Mouse (Mus musculus) neural tube, embryonic 14.5 days (tissue): ENCODE results near the gene Rasgrf2. TPM values are rescaled to one million over a fixed set of nuclear protein-coding genes. Genes with fewer than 3 reads are reported as not detected.

ENCODE experiments used
- ATAC-seq: fragments of 200-750 bp; cut with Nextera tagmentation; 2 replicates; pipeline ENCODE4 v1.8.0; 2017; ENCODE audit warnings: low read depth, mild to moderate bottlenecking, moderate TSS enrichment, moderate library complexity
- H3K27ac ChIP-seq: fragments of 300-500 bp; sonication (generic); 2 replicates; pipeline ENCODE4 v1.5.1; 2014; ENCODE audit warnings: low read depth, mild to moderate bottlenecking, control low read depth, low read length, moderate library complexity, mixed read lengths
- H3K27me3 ChIP-seq: fragments of 300-500 bp; sonication (generic); 2 replicates; pipeline ENCODE4 v1.6.1; 2014; ENCODE audit warnings: low read length; ENCODE audit not compliant: control insufficient read depth, insufficient read depth
- H3K36me3 ChIP-seq: fragments of 300-500 bp; sonication (generic); 2 replicates; pipeline ENCODE4 v1.6.1; 2014; ENCODE audit warnings: low read length, mixed read lengths; ENCODE audit not compliant: control insufficient read depth, insufficient read depth
- H3K4me1 ChIP-seq: fragments of 300-500 bp; sonication (generic); 2 replicates; pipeline ENCODE4 v1.6.1; 2014; ENCODE audit warnings: low read length; ENCODE audit not compliant: control insufficient read depth, insufficient read depth
- H3K4me2 ChIP-seq: fragments of 300-500 bp; sonication (generic); 2 replicates; pipeline ENCODE4 v1.6.1; 2014; ENCODE audit warnings: mild to moderate bottlenecking, low read depth, low read length, control low read depth
- H3K4me3 ChIP-seq: fragments of 300-500 bp; sonication (generic); 2 replicates; pipeline ENCODE4 v1.5.1; 2014; ENCODE audit warnings: low read depth, low read length, control low read depth, mixed read lengths
- H3K9ac ChIP-seq: fragments of 300-500 bp; sonication (generic); replicated peaks from 2 replicates; pipeline ENCODE4 v1.6.1; 2014; ENCODE audit warnings: low read depth, mild to moderate bottlenecking, control low read depth, low read length, mixed read lengths
- H3K9me3 ChIP-seq: fragments of 300-500 bp; sonication (generic); 2 replicates; pipeline ENCODE4 v1.6.1; 2016; ENCODE audit warnings: low read length; ENCODE audit not compliant: control insufficient read depth
- WGBS: fragments of 180-500 bp; shearing (Covaris S2); extraction: QIAGEN DNeasy Blood & Tissue Kit; methylation state at CpG from one replicate; pipeline ENCODE4 v1.1.7; 2014; 5-methylcytosine and 5-hydroxymethylcytosine counted together
- polyA plus RNA-seq: library from polyadenylated mRNA; unstranded; fragments of >200 nt; fragmentation: Nextera tagmentation; extraction: Ambion mirVana; gene quantifications from 2 replicates; pipeline ENCODE4 v1.2.1, GENCODE M21; 2014

Rasgrf2 gene
- polyA plus RNA-seq, 1 experiment from 2014 or later = 8.7 TPM

GRCm38 (mm10) chr13:91884714-91885386 lies 246.6 kb downstream of the Rasgrf2 start:
- no peak overlapping the region for H3K9ac ChIP-seq
- ATAC-seq = no peak
- no peaks in the 10 kb centered on the region for H3K4me1 ChIP-seq
- H3K4me2 ChIP-seq = no peak overlapping the region
- no peaks in the 10 kb centered on the region for H3K36me3 ChIP-seq
- no peak overlapping the region for H3K4me3 ChIP-seq
- no peak overlapping the region for H3K27ac ChIP-seq
- no peaks in the 10 kb centered on the region for H3K9me3 ChIP-seq
- H3K27me3 ChIP-seq = no peaks in the 10 kb centered on the region
- WGBS = 88% methylated on average over 5 of the region's 5 CpGs

DNA sequence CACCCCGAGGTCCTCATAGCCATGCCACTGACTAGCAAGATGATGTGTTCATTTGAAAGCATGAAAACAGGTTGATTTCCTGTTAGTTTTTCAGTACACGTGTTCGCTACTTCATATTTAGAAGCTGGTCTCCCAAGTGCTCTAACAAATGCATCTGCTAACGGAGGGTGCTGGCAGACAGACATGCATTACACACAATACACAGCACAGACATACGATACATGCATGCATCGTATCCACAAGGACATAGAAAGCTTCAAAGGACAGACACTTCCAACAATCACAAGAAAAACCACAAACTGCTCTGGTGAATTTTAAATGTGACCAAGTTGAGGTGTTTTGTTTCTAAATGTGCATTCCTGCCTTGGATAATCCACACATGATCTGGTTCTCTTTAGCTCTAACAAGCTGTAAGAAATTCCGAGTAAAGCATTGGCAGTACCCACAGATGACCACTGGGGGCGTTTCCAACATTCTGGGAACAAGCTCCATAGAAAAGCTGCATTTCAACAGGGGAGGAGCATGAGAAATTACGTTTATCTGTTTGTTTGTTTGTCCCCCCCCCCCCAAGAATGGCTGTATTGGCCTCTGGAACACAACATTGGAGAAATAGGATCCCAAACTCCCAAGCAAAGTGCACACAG lies 249.5 kb downstream of the Rasgrf2 start:
- no peaks in the 10 kb centered on the region for H3K36me3 ChIP-seq
- no peaks in the 10 kb centered on the region for H3K27me3 ChIP-seq
- H3K9ac ChIP-seq = no peak overlapping the region
- 0 out of 2 replicates have a peak, but pooled peaks have one; percentile 66 for ATAC-seq
- H3K4me2 ChIP-seq = no peak overlapping the region
- 65% methylated on average over 9 of the region's 9 CpGs for WGBS
- no peak overlapping the region for H3K4me3 ChIP-seq
- no peaks in the 10 kb centered on the region for H3K4me1 ChIP-seq
- no peak overlapping the region for H3K27ac ChIP-seq
- no peaks in the 10 kb centered on the region for H3K9me3 ChIP-seq

GRCm38 (mm10) chr13:91880256-91880655 lies 251.2 kb downstream of the Rasgrf2 start:
- Histone ChIP-seq H3K4me3 (no peak overlapping the region), H3K27me3 (no peaks in the 10 kb centered on the region), H3K9ac (no peak overlapping the region), H3K36me3 (no peaks in the 10 kb centered on the region), H3K9me3 (no peaks in the 10 kb centered on the region), H3K27ac (no peak overlapping the region), H3K4me1 (no peaks in the 10 kb centered on the region), H3K4me2 (no peak overlapping the region)
- 89% methylated on average over 4 of the region's 4 CpGs for WGBS
- no peak for ATAC-seq

DNA sequence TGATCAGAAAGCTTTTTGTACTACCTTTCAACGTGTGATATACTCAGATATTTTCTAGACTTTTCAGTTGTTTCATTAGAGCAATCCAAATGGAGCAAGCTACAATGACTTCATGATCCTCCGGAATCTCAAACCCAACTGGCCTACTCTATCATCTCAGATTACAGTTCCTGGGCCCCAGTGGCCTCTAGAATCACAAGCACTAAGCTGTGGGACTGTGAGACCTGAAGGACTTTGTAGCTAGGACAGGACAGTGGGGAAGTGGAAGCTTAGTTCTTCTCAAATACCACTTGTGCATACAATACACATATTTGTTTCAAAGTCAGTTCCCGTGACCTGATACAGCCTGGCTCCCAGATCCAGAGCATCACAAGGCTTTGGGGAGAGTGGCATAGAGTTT lies 253.5 kb downstream of the Rasgrf2 start:
- WGBS = 87% methylated on average over 3 of the region's 3 CpGs
- Histone ChIP-seq H3K9me3 (no peaks in the 10 kb centered on the region), H3K27ac (no peak overlapping the region), H3K4me1 (no peaks in the 10 kb centered on the region), H3K9ac (no peak overlapping the region), H3K27me3 (no peaks in the 10 kb centered on the region), H3K4me2 (no peak overlapping the region), H3K4me3 (no peak overlapping the region), H3K36me3 (no peaks in the 10 kb centered on the region)
- ATAC-seq = no peak

DNA sequence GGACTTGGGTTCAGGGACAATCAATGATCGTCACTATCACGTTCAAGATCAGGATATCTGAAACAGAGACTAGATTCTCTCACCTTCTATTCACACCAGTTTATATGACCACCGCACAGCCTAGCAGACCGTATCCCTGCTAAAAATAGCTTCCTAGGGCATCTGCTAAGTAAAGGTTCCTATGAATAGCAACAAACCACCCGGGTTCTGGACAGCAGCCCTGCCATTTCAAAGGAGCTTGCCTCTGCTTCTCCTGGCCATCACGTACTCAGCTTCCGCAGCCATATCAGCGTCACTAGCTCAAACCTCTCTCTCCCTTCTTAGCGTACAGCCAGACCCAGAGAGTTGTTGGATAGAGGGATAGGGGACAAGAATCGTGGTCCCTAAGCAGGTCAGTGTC lies 254.1 kb downstream of the Rasgrf2 start:
- no peak overlapping the region for H3K4me2 ChIP-seq
- no peaks in the 10 kb centered on the region for H3K9me3 ChIP-seq
- no peak overlapping the region for H3K27ac ChIP-seq
- 87% methylated on average over 10 of the region's 10 CpGs for WGBS
- no peaks in the 10 kb centered on the region for H3K36me3 ChIP-seq
- no peaks in the 10 kb centered on the region for H3K27me3 ChIP-seq
- no peak for ATAC-seq
- no peak overlapping the region for H3K9ac ChIP-seq
- H3K4me1 ChIP-seq = no peaks in the 10 kb centered on the region
- H3K4me3 ChIP-seq = no peak overlapping the region

- Histone ChIP-seq H3K4me2 (no peak within 1 kb of the TSS), H3K36me3 (no peaks in the 10 kb centered on the region), H3K4me1 (no peaks in the 10 kb centered on the region), H3K27ac (no peak within 1 kb of the TSS), H3K9me3 (no peaks in the 10 kb centered on the region), H3K27me3 (no peaks in the 10 kb centered on the region), H3K9ac (no peak within 1 kb of the TSS), H3K4me3 (no peak within 1 kb of the TSS)
- WGBS = 81% methylated on average over 5 of the region's 5 CpGs
- no peak for ATAC-seq
Observed at GRCm38 (mm10) chr13:91876741-91877349, 254.6 kb downstream of the Rasgrf2 start, which contains the start of gene Ckmt2. Gene Ckmt2 (minus strand): TSS chr13:91876885.

DNA sequence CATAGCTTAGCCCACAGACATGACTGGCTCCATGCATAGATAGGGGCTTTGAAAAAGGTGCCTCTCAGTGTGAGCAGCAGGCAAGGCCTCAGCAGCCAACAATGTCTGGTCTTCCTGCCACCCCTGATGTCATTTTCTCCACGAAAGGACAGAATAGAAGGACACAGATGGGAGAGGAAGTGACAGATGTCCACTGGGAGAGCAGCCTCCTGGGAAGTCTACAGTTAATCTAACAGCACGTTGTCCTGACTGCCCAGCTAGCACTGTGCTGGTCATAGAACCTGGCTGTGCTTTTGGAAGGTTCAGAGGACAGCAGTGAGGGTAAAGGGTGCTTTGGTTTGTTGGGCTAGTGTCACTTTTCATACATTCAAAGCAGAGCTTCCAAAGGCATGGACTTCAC lies 255.9 kb downstream of the Rasgrf2 start:
- 51% methylated on average over 2 of the region's 2 CpGs for WGBS
- Histone ChIP-seq H3K4me3 (no peak overlapping the region), H3K4me2 (no peak overlapping the region), H3K27ac (no peak overlapping the region), H3K4me1 (no peaks in the 10 kb centered on the region), H3K9me3 (no peaks in the 10 kb centered on the region), H3K36me3 (no peaks in the 10 kb centered on the region), H3K27me3 (no peaks in the 10 kb centered on the region), H3K9ac (no peak overlapping the region)
- no peak for ATAC-seq

GRCm38 (mm10) chr13:91874565-91874964 lies 256.9 kb downstream of the Rasgrf2 start:
- WGBS = 91% methylated on average over 7 of the region's 7 CpGs
- Histone ChIP-seq H3K27ac (no peak overlapping the region), H3K4me2 (no peak overlapping the region), H3K4me3 (no peak overlapping the region), H3K4me1 (no peaks in the 10 kb centered on the region), H3K9me3 (no peaks in the 10 kb centered on the region), H3K36me3 (no peaks in the 10 kb centered on the region), H3K27me3 (no peaks in the 10 kb centered on the region), H3K9ac (no peak overlapping the region)
- ATAC-seq = no peak

DNA sequence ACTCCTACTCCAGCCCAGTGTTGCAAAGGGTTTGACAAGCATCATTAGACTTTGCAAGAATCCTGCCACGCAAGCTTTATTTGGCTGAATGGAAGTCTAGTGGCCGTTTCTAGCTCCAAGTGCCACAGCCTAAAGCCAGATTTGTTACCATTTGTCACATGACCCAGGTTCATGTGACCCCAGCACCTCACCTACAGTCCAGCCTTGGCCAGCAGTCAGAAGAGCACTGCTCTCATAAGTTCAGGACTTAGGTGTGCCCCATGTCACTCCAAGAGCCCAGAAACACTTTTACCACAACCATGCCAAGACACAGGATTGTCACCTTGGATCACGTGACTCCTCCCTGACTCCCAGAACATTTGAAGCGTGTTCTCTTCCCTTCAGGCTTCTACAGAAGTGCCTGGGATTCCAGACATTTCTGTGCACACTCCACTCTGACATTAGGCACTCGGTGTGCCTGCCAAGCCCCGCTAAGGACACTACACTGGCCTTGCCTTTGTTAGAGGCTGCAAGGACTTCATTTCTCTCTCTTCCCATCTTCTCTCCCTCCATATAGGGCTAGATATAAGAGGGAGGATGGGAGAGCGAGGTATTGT lies 257.6 kb downstream of the Rasgrf2 start:
- Histone ChIP-seq H3K27ac (no peak overlapping the region), H3K9me3 (no peaks in the 10 kb centered on the region), H3K9ac (no peak overlapping the region), H3K4me2 (no peak overlapping the region), H3K4me1 (no peaks in the 10 kb centered on the region), H3K27me3 (no peaks in the 10 kb centered on the region), H3K36me3 (no peaks in the 10 kb centered on the region), H3K4me3 (no peak overlapping the region)
- no peak for ATAC-seq
- WGBS = 82% methylated on average over 7 of the region's 7 CpGs
